Mouse (Mus musculus): ENCODE results near the gene Edaradd.
"Not testable (repeated sequence)": the region's sequence is repeated elsewhere in the genome, so short reads cannot be mapped to it uniquely, and the experiment has no call there.

The Edaradd gene

GRCm38 (mm10) chr13:12511189-12511965 is 8.9 kb downstream of the Edaradd start:
- no peak for DNase-seq

DNA sequence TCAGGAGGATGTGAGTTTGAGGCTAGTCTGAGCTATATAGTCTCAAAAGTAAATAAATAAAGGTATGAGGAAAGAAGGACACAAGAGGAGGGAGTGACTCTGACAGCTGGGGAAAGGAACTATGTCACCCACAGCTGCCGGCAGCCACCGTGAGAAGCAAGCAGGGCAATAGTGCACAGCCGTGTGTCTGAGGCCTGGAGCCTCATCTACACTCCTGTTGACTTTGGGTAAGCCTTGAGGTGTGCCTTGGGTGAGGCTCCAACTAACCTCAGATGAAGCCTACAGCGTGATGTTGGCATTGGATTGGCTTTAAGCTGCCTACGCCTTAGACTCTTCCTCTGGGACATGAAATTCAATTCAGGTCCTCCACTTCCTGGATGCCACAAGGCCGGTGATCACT is 10.2 kb downstream of the Edaradd start:
- no peak for DNase-seq

GRCm38 (mm10) chr13:12507426-12507825 is 12.8 kb downstream of the Edaradd start:
- DNase-seq: no peak

DNA sequence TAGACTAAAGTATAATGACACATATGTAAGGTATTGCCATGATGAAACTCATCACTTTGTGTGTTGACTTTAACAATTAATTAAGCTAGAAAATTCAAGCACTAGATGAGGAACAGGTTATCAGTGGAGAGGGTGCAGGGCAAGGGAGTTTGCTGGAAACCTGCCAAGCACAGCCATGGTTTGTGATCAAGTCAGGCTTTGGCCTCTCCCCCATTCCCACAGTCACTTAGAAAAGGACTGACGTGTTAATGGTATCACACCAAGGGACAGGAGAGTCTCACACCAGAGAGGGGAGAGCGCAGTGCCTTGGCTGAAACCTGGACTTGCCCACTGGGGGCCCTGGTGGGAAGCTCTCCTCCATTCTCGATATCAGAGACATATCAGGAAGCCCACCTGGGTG is 14.9 kb downstream of the Edaradd start:
- DNase-seq: no peak

- no peak for DNase-seq
Measured at GRCm38 (mm10) chr13:12503238-12503751, 16.9 kb downstream of the Edaradd start.

- DNase-seq: no peak
Measured at GRCm38 (mm10) chr13:12502665-12503237, 17.5 kb downstream of the Edaradd start.

- DNase-seq: peak; percentile 32
Measured at GRCm38 (mm10) chr13:12499107-12499506, 21.1 kb downstream of the Edaradd start.

- DNase-seq: no peak
Measured at GRCm38 (mm10) chr13:12497809-12498208, 22.4 kb downstream of the Edaradd start.

GRCm38 (mm10) chr13:12494750-12495149 is 25.5 kb downstream of the Edaradd start:
- DNase-seq: no peak

DNA sequence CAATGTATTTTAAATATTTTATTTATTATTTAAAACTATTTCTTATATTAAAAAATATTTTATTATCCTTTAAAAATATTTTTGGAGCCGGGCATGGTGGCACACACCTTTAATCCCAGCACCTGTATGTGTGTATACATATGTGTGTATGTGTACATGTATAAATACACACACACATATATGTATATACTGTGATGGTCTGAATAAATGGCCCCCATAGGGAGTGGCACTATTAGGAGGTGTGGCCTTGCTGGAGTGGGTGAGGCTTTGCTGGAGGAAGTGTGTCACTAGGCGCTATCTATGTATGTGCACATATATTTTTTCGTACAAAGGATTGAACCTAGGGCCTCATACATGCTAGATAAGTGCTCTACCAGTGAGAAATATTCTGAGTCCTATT is 27.7 kb downstream of the Edaradd start:
- no peak for DNase-seq

DNA sequence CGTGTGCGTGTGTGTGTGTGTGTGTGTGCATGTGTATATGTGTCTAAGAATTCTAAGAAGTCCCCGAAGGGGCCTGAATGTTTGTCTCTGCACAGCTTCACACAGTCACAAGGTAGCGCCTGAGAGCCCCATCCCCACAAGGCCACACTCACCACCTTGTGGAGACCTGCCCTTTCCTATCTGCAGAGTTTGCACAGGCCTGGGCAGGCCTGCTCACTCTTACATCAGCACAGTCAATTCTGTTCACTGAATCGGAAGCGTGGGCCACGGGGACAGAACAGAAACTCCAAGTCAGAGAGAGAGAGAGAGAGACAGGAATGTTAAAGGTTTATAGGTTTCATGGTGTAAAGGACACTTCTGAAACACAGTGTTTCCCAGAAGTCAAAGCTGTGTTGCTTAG is 34.6 kb downstream of the Edaradd start:
- no peak for DNase-seq

- no peak for DNase-seq
Measured at GRCm38 (mm10) chr13:12485197-12485596, 35.0 kb downstream of the Edaradd start.

DNA sequence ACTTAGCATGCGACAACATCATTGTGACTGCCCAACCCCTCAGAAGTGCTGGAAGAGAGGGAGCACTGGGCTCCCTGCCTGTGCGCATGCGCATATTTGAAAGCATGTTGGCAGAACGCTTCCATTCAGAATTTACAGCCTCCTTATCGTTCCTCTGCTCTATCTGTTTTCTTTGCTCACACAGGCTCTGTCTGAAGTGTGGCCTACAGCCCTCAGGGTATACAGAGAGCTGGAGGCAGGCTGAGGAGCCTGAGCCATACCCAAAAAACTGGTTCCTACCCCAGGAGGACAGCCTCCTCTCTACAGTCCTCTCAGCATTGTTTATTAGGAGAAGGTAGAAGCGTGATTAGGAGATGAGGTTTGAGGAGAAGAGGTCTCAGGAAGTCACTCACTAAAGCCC is 40.4 kb downstream of the Edaradd start:
- DNase-seq: no peak

- no peak for DNase-seq
Measured at GRCm38 (mm10) chr13:12478301-12478700, 41.9 kb downstream of the Edaradd start.

GRCm38 (mm10) chr13:12476886-12477285 is 43.4 kb downstream of the Edaradd start:
- DNase-seq: no peak

- no peak for DNase-seq
Measured at GRCm38 (mm10) chr13:12475239-12475638, 45.0 kb downstream of the Edaradd start.

GRCm38 (mm10) chr13:12473724-12474378 is 46.4 kb downstream of the Edaradd start:
- DNase-seq: peak; percentile 68

DNA sequence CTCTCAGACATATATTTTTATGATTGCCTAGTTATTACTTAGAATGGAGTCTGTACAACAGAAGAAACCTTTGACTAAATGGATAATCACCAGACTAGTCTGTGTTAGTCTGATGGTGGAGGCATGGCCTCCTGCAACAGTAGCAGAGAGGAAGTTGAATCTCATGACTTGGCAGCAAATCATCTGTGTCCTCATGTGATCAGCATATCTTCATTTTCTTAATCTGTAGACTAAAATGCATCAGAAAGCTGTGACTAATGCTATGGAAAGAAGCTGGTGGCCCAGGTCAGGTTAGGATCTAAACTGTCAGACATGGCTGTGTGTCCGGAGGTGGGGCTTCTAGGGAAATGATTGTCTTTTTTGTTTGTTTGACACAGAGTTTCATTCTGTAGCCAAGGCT is 51.8 kb downstream of the Edaradd start:
- no peak for DNase-seq

GRCm38 (mm10) chr13:12464844-12465243 is 55.4 kb downstream of the Edaradd start, which contains the start of gene Lgals8:
Gene Lgals8 (minus strand): TSS chr13:12464944.
- DNase-seq: no peak

DNA sequence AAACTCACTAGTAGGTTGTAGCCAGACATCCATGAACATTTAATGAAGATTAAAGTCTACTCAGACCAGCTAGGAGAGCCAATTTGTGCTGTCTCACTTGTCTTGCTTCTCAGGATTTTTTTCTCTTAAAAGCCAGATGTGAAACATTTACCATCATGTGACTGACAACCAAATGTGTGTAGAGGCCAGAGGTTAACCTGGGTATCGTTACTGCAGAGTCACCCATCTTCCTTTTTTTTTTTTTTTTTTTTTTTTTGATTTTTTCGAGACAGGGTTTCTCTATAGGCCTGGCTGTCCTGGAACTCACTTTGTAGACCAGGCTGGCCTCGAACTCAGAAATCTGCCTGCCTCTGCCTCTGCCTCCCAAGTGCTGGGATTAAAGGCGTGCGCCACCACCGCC is 56.1 kb downstream of the Edaradd start:
- DNase-seq: not testable (repeated sequence)

DNA sequence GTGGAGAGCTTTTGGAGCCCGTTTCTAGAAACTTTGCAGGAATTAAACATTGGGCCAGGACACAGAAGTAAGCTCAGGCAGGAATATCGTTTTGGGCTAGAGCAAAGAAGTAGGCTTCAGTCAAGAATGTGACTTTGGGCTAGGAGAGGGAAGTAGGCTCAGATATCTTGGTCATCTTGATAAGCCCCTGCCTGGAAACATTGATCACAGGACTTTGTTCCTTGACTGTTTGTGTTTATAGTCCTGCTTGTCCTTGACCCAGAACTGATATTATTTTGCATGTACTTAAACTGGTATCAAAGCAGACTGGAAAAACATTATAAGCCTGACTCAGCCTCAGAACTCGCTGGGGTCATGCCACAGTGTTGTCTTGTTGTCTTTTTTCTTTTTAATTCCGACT is 57.6 kb downstream of the Edaradd start:
- no peak for DNase-seq

GRCm38 (mm10) chr13:12461730-12462119 is 58.5 kb downstream of the Edaradd start:
- no peak for DNase-seq

DNA sequence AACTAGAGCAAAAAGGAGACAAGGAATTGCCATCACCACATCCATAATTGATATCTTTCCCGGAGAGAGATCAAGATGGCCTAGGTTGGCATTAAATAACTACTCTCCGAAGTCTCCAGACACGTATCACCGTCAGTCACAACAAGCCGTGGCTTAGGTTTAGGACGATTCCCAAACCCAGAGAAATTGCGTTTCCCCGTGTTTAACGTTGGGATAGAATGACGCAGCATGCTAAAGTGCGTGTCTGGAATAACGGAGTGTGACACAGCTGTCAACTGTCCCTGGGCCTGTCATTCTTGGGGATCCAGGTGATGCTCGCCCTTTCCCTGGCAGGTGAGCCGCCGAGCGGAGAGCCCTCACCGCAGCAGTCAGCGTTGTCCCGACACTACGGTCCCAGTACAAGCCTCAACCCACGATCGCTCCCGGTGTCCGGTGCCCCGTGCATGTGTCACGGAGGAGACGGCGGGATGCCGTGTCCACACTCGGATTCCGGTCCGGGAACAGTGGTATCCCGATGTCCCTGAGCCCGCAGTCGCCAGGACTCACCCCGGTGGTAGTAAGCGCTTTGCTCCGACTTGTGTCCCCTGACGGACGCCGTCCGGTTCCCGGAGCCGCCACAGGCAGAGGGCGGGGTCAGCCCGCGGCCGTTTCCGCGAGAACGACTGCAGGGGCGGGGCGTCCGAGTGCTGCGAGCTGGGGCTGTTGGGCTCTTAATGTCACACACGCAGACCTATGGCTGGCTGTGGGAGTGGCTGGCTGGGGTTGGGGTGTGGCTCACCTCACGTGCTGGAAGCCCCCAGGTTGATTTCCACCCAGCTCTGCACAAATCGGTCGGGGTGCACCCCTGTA is 59.1 kb downstream of the Edaradd start:
- peak; percentile 91 for DNase-seq
